Mouse (Mus musculus) adipocyte (in vitro differentiated cells): ENCODE results near the gene Neo1.
A peak's percentile ranks its signal among the peaks of the same experiment; 100 is the strongest.

Experiments used
- DNase-seq: peaks from one replicate; pipeline ENCODE4 v3.0.0-alpha.2; 2016; ENCODE audit warnings: low spot score

Gene Neo1

GRCm38 (mm10) chr9:59036159-59036731 is at the start of gene Neo1:
Gene Neo1, minus strand, starts transcription at chr9:59036441.
- DNase-seq: peak; percentile 84

GRCm38 (mm10) chr9:59075632-59076031 is 39.4 kb upstream of the Neo1 start:
- DNase-seq: no peak

GRCm38 (mm10) chr9:59073887-59074286 is 37.6 kb upstream of the Neo1 start:
- DNase-seq: no peak

GRCm38 (mm10) chr9:59072076-59072777 is 36.0 kb upstream of the Neo1 start:
- DNase-seq: no peak

- no peak for DNase-seq
Observed at GRCm38 (mm10) chr9:59071220-59071977, 35.2 kb upstream of the Neo1 start.

- DNase-seq: no peak
Observed at GRCm38 (mm10) chr9:59070216-59070615, 34.0 kb upstream of the Neo1 start.

- no peak for DNase-seq
Observed at GRCm38 (mm10) chr9:59065616-59066301, 29.5 kb upstream of the Neo1 start.

- no peak for DNase-seq
Observed at GRCm38 (mm10) chr9:59062409-59062808, 26.2 kb upstream of the Neo1 start.

GRCm38 (mm10) chr9:59060026-59060605 is 23.9 kb upstream of the Neo1 start:
- no peak for DNase-seq

- DNase-seq: no peak
Observed at GRCm38 (mm10) chr9:59059158-59059557, 22.9 kb upstream of the Neo1 start.

GRCm38 (mm10) chr9:59058060-59058459 is 21.8 kb upstream of the Neo1 start:
- no peak for DNase-seq

GRCm38 (mm10) chr9:59056281-59056680 is 20.0 kb upstream of the Neo1 start:
- DNase-seq: peak; percentile 30

GRCm38 (mm10) chr9:59041805-59042204 is 5.6 kb upstream of the Neo1 start:
- DNase-seq: no peak

GRCm38 (mm10) chr9:59036732-59037341 is 596 bp upstream of the Neo1 start:
- peak; percentile 62 for DNase-seq

GRCm38 (mm10) chr9:59035342-59036158 is 691 bp downstream of the Neo1 start:
- peak; percentile 64 for DNase-seq

- peak; percentile 60 for DNase-seq
Observed at GRCm38 (mm10) chr9:59034836-59035235, 1.4 kb downstream of the Neo1 start.

GRCm38 (mm10) chr9:59033492-59033891 is 2.7 kb downstream of the Neo1 start:
- DNase-seq: no peak

GRCm38 (mm10) chr9:59024245-59024844 is 11.9 kb downstream of the Neo1 start:
- DNase-seq: no peak

- peak; percentile 39 for DNase-seq
Observed at GRCm38 (mm10) chr9:59016060-59016719, 20.1 kb downstream of the Neo1 start.

- peak; percentile 84 for DNase-seq
Observed at GRCm38 (mm10) chr9:59013365-59013764, 22.9 kb downstream of the Neo1 start.
